Mouse (Mus musculus) brain, embryonic 14.5 days (tissue): ENCODE measurements around the gene Lgr4. TPM values are rescaled to one million over a fixed set of nuclear protein-coding genes. Genes with fewer than 3 reads are reported as not detected.

Source experiments
- DNase-seq: peaks from one replicate; pipeline ENCODE4 v3.0.0-alpha.2; 2011; ENCODE audit warnings: low read depth
- CTCF ChIP-seq: fragments of 200-500 bp; IDR thresholded peaks from 2 replicates; pipeline ENCODE4 v1.5.1; 2012; ENCODE audit warnings: inconsistent platforms, mild to moderate bottlenecking, moderate library complexity, borderline replicate concordance; ENCODE audit not compliant: insufficient read depth, insufficient read length; ENCODE audit errors: extremely low read depth
- POLR2A ChIP-seq: fragments of 200-500 bp; IDR thresholded peaks from 2 replicates; pipeline ENCODE4 v1.6.1; 2012; ENCODE audit warnings: mild to moderate bottlenecking, inconsistent platforms, borderline replicate concordance; ENCODE audit not compliant: poor library complexity, insufficient read depth, insufficient read length, severe bottlenecking; ENCODE audit errors: extremely low read depth
- polyA plus RNA-seq: library from polyadenylated mRNA; depleted of rRNA; stranded (reverse); fragments of >200 nt; gene quantifications from 2 replicates; pipeline ENCODE4 v1.2.3, GENCODE M21; 2012; rRNA removed

Gene Lgr4
- polyA plus RNA-seq, 1 experiment: 15.1 TPM

DNA sequence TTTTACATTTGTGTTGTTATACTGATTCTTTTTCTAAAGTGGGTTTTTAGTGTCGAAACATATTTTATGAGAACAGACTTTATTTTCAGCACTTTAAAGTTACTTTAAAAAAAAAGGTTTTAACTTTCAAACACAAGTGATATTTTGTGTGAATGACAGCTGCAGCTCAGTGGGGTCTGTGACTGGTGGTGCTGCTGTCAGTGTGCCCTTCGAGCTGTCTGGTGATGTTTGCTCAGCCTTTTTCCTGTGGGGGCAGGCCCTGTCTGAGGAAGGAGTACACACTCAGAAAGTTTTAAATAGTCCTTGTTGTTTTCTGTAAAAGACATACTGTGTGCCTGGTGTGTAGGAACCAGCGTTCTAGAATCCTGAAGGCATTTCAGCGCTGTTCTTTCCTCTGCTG, 119.2 kb downstream of the Lgr4 start:
- no peak for DNase-seq
- no peak for TF ChIP-seq POLR2A
- no peak for TF ChIP-seq CTCF

GRCm38 (mm10) chr2:110037221-110037620, 119.8 kb downstream of the Lgr4 start:
- no peak for TF ChIP-seq POLR2A
- TF ChIP-seq CTCF: no peak
- no peak for DNase-seq

GRCm38 (mm10) chr2:110038341-110038740, 120.9 kb downstream of the Lgr4 start:
- no peak for TF ChIP-seq POLR2A
- TF ChIP-seq CTCF: no peak
- DNase-seq: no peak

DNA sequence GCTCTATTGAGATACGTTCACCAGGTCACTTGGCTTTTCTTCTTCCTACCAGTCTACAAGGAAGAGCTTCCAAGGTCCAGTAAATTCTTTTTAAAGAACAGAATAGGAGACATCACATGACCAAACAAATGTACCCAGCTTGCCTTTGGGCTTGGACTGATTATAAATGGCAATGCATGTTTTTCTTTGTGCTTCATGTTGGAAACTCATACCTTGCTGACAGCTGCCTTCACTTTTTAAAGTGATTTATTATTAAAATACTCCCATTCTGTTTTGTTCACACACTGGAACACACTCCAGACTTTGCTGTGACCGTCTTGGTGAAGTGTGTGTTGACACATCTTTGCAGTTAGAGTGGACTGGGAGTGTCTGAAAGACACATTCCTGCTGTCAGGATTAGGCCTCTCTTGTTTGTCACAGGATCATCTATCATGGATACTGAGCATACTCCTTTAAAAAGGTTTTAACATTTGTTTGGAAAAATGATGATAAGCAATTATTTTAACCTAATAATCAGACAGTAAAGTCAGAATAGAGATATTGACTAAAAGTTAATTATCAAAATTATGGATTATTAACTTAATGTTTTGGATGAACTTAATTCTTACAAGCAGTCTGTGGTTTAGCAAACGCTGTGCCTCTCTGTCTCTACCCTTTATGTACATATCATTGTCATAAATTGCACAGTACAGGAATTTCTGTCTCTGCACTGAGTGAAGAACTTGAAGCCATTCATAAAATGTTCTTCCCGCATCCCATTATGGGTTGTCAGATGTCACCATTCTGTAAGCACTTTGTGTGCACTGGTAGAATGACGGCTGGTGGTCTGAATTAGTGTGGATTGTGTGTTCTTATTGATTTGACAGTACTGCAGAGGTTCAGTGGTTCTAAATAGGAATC, 125.7 kb downstream of the Lgr4 start:
- DNase-seq: no peak

GRCm38 (mm10) chr2:110058424-110058823, 141.0 kb downstream of the Lgr4 start:
- DNase-seq: peak; percentile 32
- TF ChIP-seq POLR2A (no peak), CTCF (no peak)

More for the DNA sequence above, 125.7 kb downstream of the Lgr4 start:
- TF ChIP-seq POLR2A (no peak), CTCF (no peak)

- DNase-seq: no peak
- TF ChIP-seq POLR2A: no peak
- no peak for TF ChIP-seq CTCF
Measured at GRCm38 (mm10) chr2:110063131-110063530, 145.7 kb downstream of the Lgr4 start.

Other genes with a start within 250 kb of the Lgr4 start
- 1.7 and 2.3 TPM in 2 replicates for gene Bdnf, start 242.9 kb upstream of the Lgr4 start, polyA plus RNA-seq
- 51.6 and 82.4 TPM in 2 replicates for gene Lin7c, start 26.8 kb upstream of the Lgr4 start, polyA plus RNA-seq
- gene Ccdc34, start 100.2 kb downstream of the Lgr4 start, polyA plus RNA-seq: 28.7 and 34.1 TPM in 2 replicates